Mouse (Mus musculus) lung, embryonic 14.5 days (tissue): ENCODE measurements around the gene Ubqln1. TPM values are rescaled to one million over a fixed set of nuclear protein-coding genes. Genes with fewer than 3 reads are reported as not detected.
A peak's percentile ranks its signal among the peaks of the same experiment; 100 is the strongest.
"Not testable (repeated sequence)": the region's sequence is repeated elsewhere in the genome, so short reads cannot be mapped to it uniquely, and the experiment has no call there.

Experiments
- ATAC-seq: fragments of 200-750 bp; cut with Nextera tagmentation; 2 replicates; pipeline ENCODE4 v1.8.0; 2017; ENCODE audit warnings: mild to moderate bottlenecking, moderate TSS enrichment, moderate library complexity; ENCODE audit not compliant: insufficient read depth
- DNase-seq: peaks from one replicate; pipeline ENCODE4 v3.0.0-alpha.2; 2015
- H3K27ac ChIP-seq: fragments of 300-500 bp; sonication (generic); 2 replicates; pipeline ENCODE4 v1.5.1; 2014; ENCODE audit warnings: low read depth, mild to moderate bottlenecking, moderate library complexity
- H3K27me3 ChIP-seq: fragments of 300-500 bp; sonication (generic); 2 replicates; pipeline ENCODE4 v1.6.1; 2014; ENCODE audit warnings: low read length, control low read depth; ENCODE audit not compliant: insufficient read depth
- H3K36me3 ChIP-seq: fragments of 300-500 bp; sonication (generic); 2 replicates; pipeline ENCODE4 v1.6.1; 2014; ENCODE audit warnings: control low read depth; ENCODE audit not compliant: insufficient read depth
- H3K4me1 ChIP-seq: fragments of 300-500 bp; sonication (generic); 2 replicates; pipeline ENCODE4 v1.6.1; 2014; ENCODE audit warnings: antibody characterized with exemption, control low read depth; ENCODE audit not compliant: insufficient read depth
- H3K4me2 ChIP-seq: fragments of 300-500 bp; sonication (generic); 2 replicates; pipeline ENCODE4 v1.6.1; 2014; ENCODE audit warnings: mild to moderate bottlenecking
- H3K4me3 ChIP-seq: fragments of 300-500 bp; sonication (generic); 2 replicates; pipeline ENCODE4 v1.5.1; 2014; ENCODE audit warnings: low read depth, low read length
- H3K9ac ChIP-seq: fragments of 300-500 bp; sonication (generic); 2 replicates; pipeline ENCODE4 v1.6.1; 2014
- H3K9me3 ChIP-seq: fragments of 300-500 bp; sonication (generic); 2 replicates; pipeline ENCODE4 v1.6.1; 2016; ENCODE audit warnings: low read depth, low read length, control low read depth
- CTCF ChIP-seq: IDR thresholded peaks from 2 replicates; pipeline ENCODE4 v1.5.1; 2016; ENCODE audit warnings: antibody characterized with exemption, low read depth
- WGBS: fragments of 180-500 bp; shearing (Covaris S2); extraction: QIAGEN DNeasy Blood & Tissue Kit; methylation state at CpG from one replicate; pipeline ENCODE4 v1.1.7; 2014; 5-methylcytosine and 5-hydroxymethylcytosine counted together
- polyA plus RNA-seq: library from polyadenylated mRNA; unstranded; fragments of >200 nt; fragmentation: Nextera tagmentation; extraction: Ambion mirVana; gene quantifications from 2 replicates; pipeline ENCODE4 v1.2.1, GENCODE M21; 2014

Ubqln1 gene
- polyA plus RNA-seq, 1 experiment from 2014 or later: 107 TPM

DNA sequence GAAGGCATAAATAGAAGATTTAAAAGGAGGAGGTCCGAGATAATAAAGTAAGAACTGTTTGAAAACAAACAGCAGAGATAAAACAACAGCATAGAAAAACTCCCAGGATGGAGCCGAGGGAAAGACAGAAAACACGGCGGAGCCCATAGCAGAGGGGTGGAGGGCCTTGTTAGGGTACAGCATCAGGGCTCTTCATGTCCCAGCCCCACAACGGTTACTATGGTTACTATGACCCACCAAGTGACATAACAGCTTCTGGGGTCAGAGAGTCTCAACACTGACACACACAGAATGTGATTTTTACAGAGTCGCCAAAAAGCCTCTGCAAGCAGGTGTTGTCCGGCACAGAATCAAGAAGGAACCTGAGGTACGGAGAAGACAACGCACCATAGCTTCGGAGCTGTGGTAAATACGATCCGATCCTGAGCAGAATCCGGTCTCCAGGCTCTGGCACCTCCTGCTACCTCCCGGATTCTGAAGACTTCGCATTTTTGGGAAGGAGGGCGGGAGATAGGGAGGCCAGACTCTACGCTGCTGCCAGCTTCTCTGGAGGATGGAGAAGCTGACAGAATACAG lies 67.1 kb downstream of the Ubqln1 start:
- H3K9me3 ChIP-seq: no peaks in the 10 kb centered on the region
- 1% methylated on average over 17 of the region's 17 CpGs for WGBS
- H3K36me3 ChIP-seq: no peaks in the 10 kb centered on the region
- H3K27ac ChIP-seq: peak overlapping the region; percentile 21; the same call in 1 of the 2 replicates
- peak overlapping the region; percentile 37 for H3K9ac ChIP-seq
- H3K4me2 ChIP-seq: peak overlapping the region; percentile 71
- ATAC-seq (peak; percentile 95), DNase-seq (peak; percentile 93)
- no peaks in the 10 kb centered on the region for H3K4me1 ChIP-seq
- no peak for TF ChIP-seq CTCF
- no peaks in the 10 kb centered on the region for H3K27me3 ChIP-seq
- H3K4me3 ChIP-seq: peak overlapping the region; percentile 36

DNA sequence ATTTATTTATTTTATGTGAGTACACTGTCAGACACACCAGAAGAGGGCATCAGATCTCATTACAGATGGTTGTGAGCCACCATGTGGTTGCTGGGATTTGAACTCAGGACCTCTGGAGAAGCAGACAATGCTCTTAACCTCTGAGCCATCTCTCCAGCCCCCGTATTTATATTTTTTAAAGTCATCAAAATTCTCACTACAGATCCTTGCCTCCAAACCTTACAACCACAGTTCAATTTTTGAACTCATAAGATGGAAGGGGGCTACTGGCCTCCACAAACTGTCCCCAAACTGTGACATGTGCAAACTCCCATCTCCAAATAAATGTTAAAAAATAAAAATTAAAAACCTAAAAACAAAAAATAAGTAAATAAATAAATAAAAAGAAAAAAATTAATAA lies 67.7 kb downstream of the Ubqln1 start:
- Histone ChIP-seq H3K9ac (no peak overlapping the region), H3K36me3 (no peaks in the 10 kb centered on the region), H3K4me1 (no peaks in the 10 kb centered on the region), H3K9me3 (no peaks in the 10 kb centered on the region), H3K27ac (no peak overlapping the region), H3K4me3 (no peak overlapping the region), H3K4me2 (no peak overlapping the region), H3K27me3 (no peaks in the 10 kb centered on the region)
- no peak for DNase-seq
- ATAC-seq: no peak
- WGBS: 72% methylated on average over 1 of the region's 1 CpGs
- TF ChIP-seq CTCF: no peak

DNA sequence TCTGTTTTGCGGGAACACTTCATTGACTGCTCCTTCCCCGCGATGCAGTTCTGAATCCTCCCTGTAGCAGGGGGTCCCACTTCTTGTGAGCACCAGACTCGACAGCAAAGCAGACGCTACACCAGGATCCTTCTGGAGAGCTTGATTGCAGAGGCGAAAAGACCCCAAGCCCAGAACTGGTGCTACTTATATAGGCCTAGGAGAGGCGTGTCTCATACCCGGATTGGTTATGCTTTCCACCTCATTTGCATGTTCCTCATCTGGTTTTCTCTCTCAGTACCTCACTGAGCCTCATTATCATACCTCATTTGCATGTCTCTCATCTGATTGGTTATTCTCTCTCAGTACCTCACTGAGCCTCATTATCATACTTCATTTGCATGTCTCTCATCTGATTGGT lies 68.8 kb downstream of the Ubqln1 start:
- H3K4me3 ChIP-seq, ATAC-seq, H3K9ac ChIP-seq, H3K27ac ChIP-seq, DNase-seq, H3K4me2 ChIP-seq, H3K36me3 ChIP-seq, H3K27me3 ChIP-seq, H3K9me3 ChIP-seq, H3K4me1 ChIP-seq: not testable (repeated sequence)
- WGBS: 94% methylated on average over 8 of the region's 8 CpGs

DNA sequence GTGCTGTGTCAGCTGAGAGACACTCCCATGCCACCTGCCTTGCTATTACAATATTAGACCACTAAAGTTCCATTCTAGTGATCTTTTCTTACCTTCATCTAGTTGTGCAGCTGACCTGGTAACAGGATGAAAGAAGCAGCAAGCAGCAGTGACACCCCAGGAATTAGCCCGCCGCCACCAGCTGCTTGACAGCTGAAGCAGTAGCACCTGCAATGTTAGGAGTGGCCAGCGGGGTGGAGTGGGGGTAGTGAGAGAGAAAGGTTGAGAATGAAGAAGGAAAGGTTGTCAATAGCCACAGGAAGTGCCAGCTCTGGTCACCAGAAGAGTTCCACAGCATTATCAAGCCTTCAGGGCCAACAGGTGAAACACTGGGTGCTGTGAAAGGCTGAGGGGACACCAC lies 83.8 kb downstream of the Ubqln1 start:
- Histone ChIP-seq H3K4me3 (no peak overlapping the region), H3K9ac (no peak overlapping the region), H3K9me3 (no peaks in the 10 kb centered on the region), H3K27me3 (no peaks in the 10 kb centered on the region), H3K36me3 (peaks cover 6% of the 10 kb centered on the region), H3K4me2 (no peak overlapping the region), H3K4me1 (no peaks in the 10 kb centered on the region), H3K27ac (no peak overlapping the region)
- DNase-seq: no peak
- no peak for TF ChIP-seq CTCF
- ATAC-seq: no peak
- WGBS: 36% methylated on average over 3 of the region's 3 CpGs

DNA sequence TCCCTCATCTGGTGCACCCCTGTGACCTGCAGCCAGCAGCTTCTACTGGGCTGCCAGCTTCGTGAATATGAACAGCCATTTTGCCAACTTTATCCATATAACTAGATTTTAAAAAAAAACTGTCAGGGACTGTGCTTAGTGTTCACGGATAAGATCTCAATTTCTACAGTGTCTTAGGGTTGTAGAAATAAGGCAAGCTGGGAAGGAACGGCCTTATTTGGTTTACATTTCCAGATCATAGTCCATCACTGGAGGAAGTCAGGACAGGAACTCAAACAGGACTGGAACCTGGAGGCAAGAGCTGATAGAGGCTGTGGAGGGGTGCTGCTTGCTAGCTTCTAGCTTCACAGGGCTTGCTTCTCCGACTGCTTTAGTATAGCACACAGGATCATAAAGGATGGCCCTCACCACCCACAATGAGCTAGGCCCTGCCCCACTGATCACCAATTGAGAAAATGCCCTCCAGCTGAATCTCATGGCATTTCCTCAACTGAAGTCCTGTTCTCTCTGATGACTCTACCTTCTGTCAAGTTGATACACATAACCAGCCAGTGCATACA lies 85.7 kb downstream of the Ubqln1 start:
- no peak for DNase-seq
- 21% methylated on average over 4 of the region's 4 CpGs for WGBS
- H3K4me3 ChIP-seq: peak overlapping the region; percentile 95

DNA sequence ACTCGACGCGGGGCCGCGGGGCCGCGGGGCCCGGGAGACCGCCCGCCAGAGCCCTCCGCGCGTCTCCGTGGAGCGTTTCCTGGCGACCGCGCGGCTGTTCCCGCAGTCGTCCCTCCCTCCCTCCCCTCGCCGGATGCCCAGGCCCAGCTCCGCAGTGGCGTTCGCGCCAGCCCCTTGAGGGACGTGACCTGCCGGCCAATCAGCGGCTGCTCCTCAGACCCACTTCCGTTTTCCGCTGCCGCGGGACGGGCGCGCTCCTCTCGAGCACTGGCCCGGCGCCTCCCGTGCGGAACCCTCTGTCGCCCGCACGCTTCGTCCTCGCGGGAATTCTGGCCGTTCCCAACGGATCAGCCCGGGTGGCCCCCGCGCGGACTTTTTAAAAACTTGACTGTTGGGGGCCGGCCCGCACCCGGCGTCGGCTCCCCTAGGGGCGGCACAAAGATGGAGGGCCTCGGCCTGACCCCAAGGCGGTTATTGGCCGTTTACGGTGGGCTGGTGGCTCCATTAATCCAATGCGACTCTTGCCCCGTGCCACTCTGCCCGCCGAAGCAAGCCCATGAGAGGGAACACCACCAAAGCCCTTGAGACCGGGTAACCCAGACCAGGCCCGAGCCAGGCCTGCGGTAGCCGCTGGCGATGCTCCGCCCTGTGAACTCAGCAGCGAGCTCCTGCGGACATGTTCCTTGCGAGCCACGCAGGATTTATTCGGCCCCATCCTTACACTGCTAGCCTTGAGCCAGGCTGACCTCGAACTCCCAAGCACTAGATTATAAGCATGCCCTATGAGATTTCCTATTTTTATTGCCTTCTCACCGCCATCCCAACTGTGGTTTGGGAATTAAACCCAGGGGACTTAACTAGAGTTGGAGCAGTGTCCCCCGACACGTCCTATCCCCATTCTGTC lies 86.4 kb downstream of the Ubqln1 start:
- Histone ChIP-seq H3K9me3 (no peaks in the 10 kb centered on the region), H3K4me3 (peak overlapping the region; percentile 95), H3K27ac (peak overlapping the region; percentile 100), H3K36me3 (peaks cover 25% of the 10 kb centered on the region), H3K4me1 (peaks cover 13% of the 10 kb centered on the region; the same call in 1 of the 2 replicates), H3K9ac (peak overlapping the region; percentile 100), H3K4me2 (peak overlapping the region; percentile 82), H3K27me3 (no peaks in the 10 kb centered on the region)
- WGBS: 1% methylated on average over 81 of the region's 83 CpGs
- DNase-seq (peak; percentile 97), ATAC-seq (peak; percentile 96)
- no peak for TF ChIP-seq CTCF

More for the DNA sequence above, 85.7 kb downstream of the Ubqln1 start:
- H3K9me3 ChIP-seq: no peaks in the 10 kb centered on the region
- no peaks in the 10 kb centered on the region for H3K27me3 ChIP-seq
- 0 out of 2 replicates have a peak, but pooled peaks cover 6% of the 10 kb centered on the region for H3K4me1 ChIP-seq
- peak overlapping the region; percentile 100 for H3K27ac ChIP-seq
- H3K9ac ChIP-seq: peak overlapping the region; percentile 100
- no peak for TF ChIP-seq CTCF
- ATAC-seq: no peak
- peaks cover 21% of the 10 kb centered on the region for H3K36me3 ChIP-seq
- H3K4me2 ChIP-seq: peak overlapping the region; percentile 82

DNA sequence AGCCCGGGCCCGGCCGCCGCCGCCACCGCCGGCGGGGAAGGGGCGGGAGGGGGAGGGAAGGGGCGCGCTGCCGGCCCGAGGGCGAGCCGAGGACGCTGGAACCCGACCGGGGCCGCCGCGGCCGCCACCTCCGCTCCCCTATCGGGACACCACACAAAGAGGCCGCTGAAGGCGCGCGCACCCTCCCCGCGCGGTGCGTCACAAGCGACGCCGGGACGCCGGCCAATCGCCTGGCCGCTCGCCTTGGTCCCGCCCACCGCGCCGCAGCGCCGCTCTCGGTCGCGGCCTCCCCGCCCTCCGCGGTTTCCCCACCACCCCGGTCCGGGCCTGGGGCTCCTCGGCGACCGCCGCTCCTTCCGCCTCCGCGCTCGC lies 87.1 kb downstream of the Ubqln1 start, which contains the start of gene Hnrnpa0:
Gene Hnrnpa0, minus strand, starts transcription at position 161 of the 372 bp plus-strand sequence.
- peak within 1 kb of the TSS; percentile 100 for H3K27ac ChIP-seq
- WGBS: under 1% methylated on average over 51 of the region's 62 CpGs

More for the DNA sequence above, 87.1 kb downstream of the Ubqln1 start, which contains the start of gene Hnrnpa0:
- peak within 1 kb of the TSS; percentile 100 for H3K9ac ChIP-seq
- no peak for TF ChIP-seq CTCF
- DNase-seq: peak; percentile 98
- no peaks in the 10 kb centered on the region for H3K27me3 ChIP-seq
- H3K36me3 ChIP-seq: peaks cover 25% of the 10 kb centered on the region
- no peaks in the 10 kb centered on the region for H3K9me3 ChIP-seq
- ATAC-seq: peak; percentile 92
- peak within 1 kb of the TSS; percentile 82 for H3K4me2 ChIP-seq
- H3K4me3 ChIP-seq: peak within 1 kb of the TSS; percentile 95
- H3K4me1 ChIP-seq: peaks cover 16% of the 10 kb centered on the region; the same call in 1 of the 2 replicates
